Mouse (Mus musculus) lung, postnatal 10 days (tissue): ENCODE measurements at regions not wholly inside any gene's neighbourhood (a gene's known extent, or its start where the extent isn't known, plus 50 kb on each side); places are given as distances from the start of the nearest gene placed in this dataset.

Source experiments
- DNase-seq: peaks from one replicate; pipeline ENCODE4 v3.0.0; 2021

DNA sequence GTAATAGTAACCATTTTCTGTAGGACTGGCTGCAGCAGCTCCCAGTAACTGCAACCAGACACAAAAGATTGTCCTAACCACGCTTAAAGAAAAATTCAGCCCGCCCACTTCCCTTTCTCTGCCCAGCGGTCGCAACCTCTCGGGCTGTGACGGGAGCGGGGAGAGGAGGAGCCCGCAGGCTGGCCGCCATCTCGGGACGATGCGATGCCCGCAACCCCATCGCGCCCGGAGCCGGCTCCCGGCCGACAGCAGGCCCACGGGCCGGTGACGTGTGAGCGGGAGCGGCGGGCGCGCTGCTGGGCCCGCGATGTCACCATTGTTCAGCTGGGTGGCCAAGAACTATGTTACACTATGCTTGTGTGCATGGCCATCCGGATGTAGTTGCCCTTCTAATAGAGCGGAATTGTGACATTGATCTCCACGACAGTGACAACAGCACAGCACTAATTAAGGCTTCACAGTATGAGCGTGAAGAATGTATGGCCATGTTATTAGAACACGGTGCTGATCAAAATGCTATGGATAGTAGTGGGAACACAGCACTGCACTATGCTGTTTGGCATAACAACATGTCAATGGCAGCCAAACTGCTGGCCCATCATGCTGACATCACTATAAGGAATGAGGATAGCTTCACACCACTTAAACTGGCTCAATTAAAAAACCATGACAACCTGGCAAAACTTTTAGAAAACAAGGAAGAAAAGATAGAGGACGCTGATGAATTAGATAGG, 59.2 kb upstream of the C2cd4b start:
- DNase-seq = peak; percentile 77

DNA sequence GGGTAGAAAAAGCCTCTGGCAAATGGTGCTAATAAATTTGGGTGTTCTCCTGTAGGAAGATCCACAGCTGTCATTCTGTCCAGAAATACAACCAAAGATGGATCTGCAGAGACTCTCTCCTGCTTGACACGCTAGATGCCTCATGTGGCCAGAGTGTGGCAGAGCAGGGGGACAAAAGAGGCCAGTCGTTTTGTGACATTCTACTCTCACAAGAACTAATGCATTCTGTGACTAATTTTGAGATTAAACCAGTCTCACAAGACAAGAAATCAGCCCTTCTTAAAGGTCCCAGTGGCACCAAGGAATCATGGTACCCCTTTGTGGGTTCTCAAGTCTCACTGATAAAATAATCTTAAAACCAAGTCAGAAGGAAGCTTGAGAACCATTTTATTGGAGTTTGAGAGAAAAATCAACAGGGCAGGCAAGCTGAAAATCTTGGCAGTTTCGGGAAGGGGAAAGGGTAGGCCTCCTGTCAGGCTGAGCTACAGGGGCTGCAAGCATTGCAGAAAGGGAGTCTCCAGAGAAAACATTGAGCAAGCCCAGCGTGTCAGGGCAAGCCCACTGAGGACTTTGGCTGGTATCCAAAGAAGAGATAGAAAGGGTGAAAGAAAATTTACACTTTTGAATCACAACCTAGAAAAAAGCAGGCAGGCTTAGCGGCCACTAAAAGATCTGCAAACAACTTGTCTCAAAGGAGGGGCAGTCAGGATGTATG, 50.8 kb upstream of the C2cd4b start:
- DNase-seq = no peak
